Mouse (Mus musculus) brain, embryonic 14.5 days (tissue): ENCODE results near the gene Hltf.

ENCODE experiments used
- CTCF ChIP-seq: fragments of 200-500 bp; IDR thresholded peaks from 2 replicates; pipeline ENCODE4 v1.5.1; 2012; ENCODE audit warnings: inconsistent platforms, mild to moderate bottlenecking, moderate library complexity, borderline replicate concordance; ENCODE audit not compliant: insufficient read depth, insufficient read length; ENCODE audit errors: extremely low read depth
- POLR2A ChIP-seq: fragments of 200-500 bp; IDR thresholded peaks from 2 replicates; pipeline ENCODE4 v1.6.1; 2012; ENCODE audit warnings: mild to moderate bottlenecking, inconsistent platforms, borderline replicate concordance; ENCODE audit not compliant: poor library complexity, insufficient read depth, insufficient read length, severe bottlenecking; ENCODE audit errors: extremely low read depth

GRCm38 (mm10) chr3:20125604-20126003, 68.0 kb downstream of the Hltf start:
- no peak for TF ChIP-seq CTCF
- TF ChIP-seq POLR2A = no peak
